Mouse (Mus musculus) hindbrain, embryonic 11.5 days (tissue): ENCODE measurements around the gene Nampt. TPM values are rescaled to one million over a fixed set of nuclear protein-coding genes. Genes with fewer than 3 reads are reported as not detected.
"Not testable (repeated sequence)": the region's sequence is repeated elsewhere in the genome, so short reads cannot be mapped to it uniquely, and the experiment has no call there.

Source experiments
- ATAC-seq: fragments of 200-750 bp; cut with Nextera tagmentation; 2 replicates; pipeline ENCODE4 v1.8.0; 2017; ENCODE audit warnings: mild to moderate bottlenecking, moderate TSS enrichment, moderate library complexity; ENCODE audit not compliant: low FRiP score
- DNase-seq: peaks from one replicate; pipeline ENCODE4 v3.0.0-alpha.2; 2015; ENCODE audit warnings: low spot score
- H3K27ac ChIP-seq: fragments of 300-500 bp; sonication (generic); 2 replicates; pipeline ENCODE4 v1.5.1; 2014; ENCODE audit warnings: mild to moderate bottlenecking, low read depth, low read length
- H3K27me3 ChIP-seq: fragments of 300-500 bp; sonication (generic); 2 replicates; pipeline ENCODE4 v1.6.1; 2014; ENCODE audit warnings: mild to moderate bottlenecking, low read length, moderate library complexity, mixed read lengths; ENCODE audit not compliant: control insufficient read depth, insufficient read depth
- H3K36me3 ChIP-seq: fragments of 300-500 bp; sonication (generic); 2 replicates; pipeline ENCODE4 v1.6.1; 2014; ENCODE audit warnings: mild to moderate bottlenecking, low read length, moderate library complexity, mixed read lengths; ENCODE audit not compliant: control insufficient read depth, insufficient read depth
- H3K4me1 ChIP-seq: fragments of 300-500 bp; sonication (generic); replicated peaks from 2 replicates; pipeline ENCODE4 v1.6.1; 2014; ENCODE audit warnings: low read length, mixed read lengths; ENCODE audit not compliant: control insufficient read depth, insufficient read depth
- H3K4me2 ChIP-seq: fragments of 300-500 bp; sonication (generic); replicated peaks from 2 replicates; pipeline ENCODE4 v1.6.1; 2014; ENCODE audit warnings: mild to moderate bottlenecking, low read depth, low read length
- H3K4me3 ChIP-seq: fragments of 300-500 bp; sonication (generic); 2 replicates; pipeline ENCODE4 v1.5.1; 2014; ENCODE audit warnings: low read depth, low read length
- H3K9ac ChIP-seq: fragments of 300-500 bp; sonication (generic); 2 replicates; pipeline ENCODE4 v1.6.1; 2014; ENCODE audit warnings: low read depth, low read length
- H3K9me3 ChIP-seq: fragments of 300-500 bp; sonication (generic); 2 replicates; pipeline ENCODE4 v1.6.1; 2016; ENCODE audit warnings: low read length; ENCODE audit not compliant: control insufficient read depth
- WGBS: fragments of 180-500 bp; shearing (Covaris S2); extraction: QIAGEN DNeasy Blood & Tissue Kit; methylation state at CpG from one replicate; pipeline ENCODE4 v1.1.7; 2014; 5-methylcytosine and 5-hydroxymethylcytosine counted together
- polyA plus RNA-seq: library from polyadenylated mRNA; unstranded; fragments of >200 nt; fragmentation: Nextera tagmentation; extraction: Ambion mirVana; gene quantifications from 2 replicates; pipeline ENCODE4 v1.2.1, GENCODE M21; 2014

Nampt gene
- polyA plus RNA-seq, 1 experiment from 2014 or later, result 36.1 TPM

DNA sequence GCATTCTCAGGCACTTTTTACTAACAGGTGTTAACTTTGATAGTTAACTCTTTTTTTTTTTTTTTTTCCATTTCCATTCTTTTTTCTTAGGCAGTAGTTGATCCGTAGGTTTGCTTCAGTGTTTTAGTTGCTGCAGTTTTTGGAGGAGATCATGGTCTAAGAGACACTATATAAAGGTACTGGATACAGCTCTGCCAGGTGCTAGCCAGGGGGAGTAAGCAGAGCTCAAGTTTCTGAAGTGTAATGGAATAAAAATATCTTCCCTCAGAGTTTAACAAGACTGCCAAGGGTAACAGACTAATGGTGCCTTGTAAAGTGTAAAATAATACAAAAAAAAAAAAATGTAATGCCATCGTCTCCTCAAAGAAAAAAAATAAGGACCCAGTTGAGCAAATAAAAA, 67.0 kb downstream of the Nampt start:
- DNase-seq (no peak), ATAC-seq (no peak)
- H3K36me3 ChIP-seq, result no peaks in the 10 kb centered on the region
- no peak overlapping the region for H3K4me3 ChIP-seq
- H3K27me3 ChIP-seq, result no peaks in the 10 kb centered on the region
- 84% methylated on average over 2 of the region's 2 CpGs for WGBS
- no peak overlapping the region for H3K4me2 ChIP-seq
- H3K27ac ChIP-seq, result no peak overlapping the region
- no peaks in the 10 kb centered on the region for H3K9me3 ChIP-seq
- no peaks in the 10 kb centered on the region for H3K4me1 ChIP-seq
- no peak overlapping the region for H3K9ac ChIP-seq

DNA sequence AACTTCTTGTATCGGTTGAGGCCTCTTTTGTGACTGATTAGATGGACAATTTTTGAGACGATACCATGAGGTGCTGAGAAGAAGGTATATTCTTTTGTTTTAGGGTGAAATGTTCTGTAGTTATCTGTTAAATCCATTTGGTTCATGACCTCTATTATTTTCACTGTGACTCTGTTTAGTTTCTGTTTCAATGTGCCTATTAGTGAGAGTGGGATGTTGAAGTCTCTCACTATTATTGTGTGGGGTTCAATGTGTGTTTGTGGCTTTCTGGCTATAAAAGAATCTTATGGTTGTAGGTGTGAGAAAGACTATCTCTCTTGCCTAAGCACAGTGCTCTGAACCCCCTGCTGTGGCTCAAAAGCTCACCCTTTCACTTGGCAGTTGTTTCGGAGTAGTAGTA, 68.9 kb downstream of the Nampt start:
- no peaks in the 10 kb centered on the region for H3K9me3 ChIP-seq
- ATAC-seq (no peak), DNase-seq (no peak)
- H3K4me3 ChIP-seq, result no peak overlapping the region
- 90% methylated on average over 3 of the region's 3 CpGs for WGBS
- H3K9ac ChIP-seq, result no peak overlapping the region
- H3K4me2 ChIP-seq, result no peak overlapping the region
- H3K4me1 ChIP-seq, result no peaks in the 10 kb centered on the region
- H3K36me3 ChIP-seq, result no peaks in the 10 kb centered on the region
- no peak overlapping the region for H3K27ac ChIP-seq
- no peaks in the 10 kb centered on the region for H3K27me3 ChIP-seq

DNA sequence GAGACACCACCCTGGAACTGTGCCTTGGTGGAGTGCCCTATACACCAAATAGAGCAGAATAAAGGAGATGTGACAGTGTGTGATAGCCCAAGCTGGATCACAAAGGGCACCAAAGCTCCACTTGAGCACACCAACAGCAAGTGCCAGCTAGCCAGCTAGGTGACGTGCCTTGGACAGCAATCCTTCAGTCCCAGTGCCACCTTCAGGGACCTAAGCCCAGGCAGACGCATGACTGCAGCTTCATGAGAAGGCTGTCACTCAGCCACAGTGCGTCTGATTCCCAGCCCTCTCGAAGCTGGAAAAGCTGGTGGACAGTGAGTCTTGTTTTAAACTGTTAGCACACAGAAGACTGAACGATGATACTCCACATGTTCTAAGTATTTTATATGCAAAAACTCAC, 70.5 kb downstream of the Nampt start:
- Histone ChIP-seq H3K9me3 (no peaks in the 10 kb centered on the region), H3K4me3 (no peak overlapping the region), H3K27me3 (no peaks in the 10 kb centered on the region), H3K36me3 (no peaks in the 10 kb centered on the region), H3K4me2 (no peak overlapping the region), H3K9ac (no peak overlapping the region), H3K4me1 (no peaks in the 10 kb centered on the region), H3K27ac (no peak overlapping the region)
- ATAC-seq (no peak), DNase-seq (no peak)
- WGBS, result 90% methylated on average over 5 of the region's 5 CpGs

DNA sequence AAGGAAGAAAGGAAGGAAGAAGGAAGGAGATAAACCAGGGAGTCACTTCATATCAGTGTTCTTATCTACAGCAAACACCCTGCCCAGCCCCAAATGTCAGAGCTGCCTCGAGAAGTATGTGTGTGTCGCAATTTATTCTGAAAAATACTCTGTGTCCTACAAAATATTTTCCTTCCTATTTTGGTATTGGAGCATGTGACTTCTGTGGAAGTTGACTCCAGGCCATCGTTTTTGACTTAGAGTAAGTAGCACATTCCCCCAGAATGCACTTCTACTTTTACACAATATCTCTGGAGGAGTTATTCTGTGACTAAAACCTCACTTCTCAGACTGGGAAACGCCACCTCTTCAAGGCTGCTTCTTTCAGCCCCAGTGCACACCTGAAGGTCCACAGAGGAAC, 71.1 kb downstream of the Nampt start:
- Histone ChIP-seq H3K4me3 (no peak overlapping the region), H3K9ac (no peak overlapping the region), H3K27ac (no peak overlapping the region), H3K27me3 (no peaks in the 10 kb centered on the region), H3K4me2 (no peak overlapping the region), H3K4me1 (no peaks in the 10 kb centered on the region), H3K9me3 (no peaks in the 10 kb centered on the region), H3K36me3 (no peaks in the 10 kb centered on the region)
- ATAC-seq (no peak), DNase-seq (no peak)
- 87% methylated on average over 4 of the region's 4 CpGs for WGBS

DNA sequence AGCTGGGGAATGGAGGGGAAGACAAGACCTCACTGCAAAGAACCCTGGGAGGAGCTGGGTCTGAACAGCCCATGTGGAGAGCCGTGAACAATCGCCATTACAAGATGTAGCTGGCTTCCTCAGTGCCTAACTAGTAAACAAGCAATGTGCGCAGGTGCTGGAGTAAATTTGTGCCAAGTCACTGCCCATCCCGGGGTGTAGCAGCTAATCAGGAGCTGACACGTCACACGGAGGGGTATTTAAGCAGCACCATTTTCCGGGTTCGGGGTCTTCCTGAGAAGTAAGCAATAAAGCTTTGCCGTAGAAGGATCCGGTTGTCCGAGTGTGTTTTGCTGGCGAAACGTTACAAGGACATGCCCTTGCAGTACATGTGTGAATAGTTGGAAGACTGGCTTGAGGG, 71.9 kb downstream of the Nampt start:
- not testable (repeated sequence) for H3K9me3 ChIP-seq, H3K36me3 ChIP-seq
- WGBS, result 92% methylated on average over 13 of the region's 13 CpGs

DNA sequence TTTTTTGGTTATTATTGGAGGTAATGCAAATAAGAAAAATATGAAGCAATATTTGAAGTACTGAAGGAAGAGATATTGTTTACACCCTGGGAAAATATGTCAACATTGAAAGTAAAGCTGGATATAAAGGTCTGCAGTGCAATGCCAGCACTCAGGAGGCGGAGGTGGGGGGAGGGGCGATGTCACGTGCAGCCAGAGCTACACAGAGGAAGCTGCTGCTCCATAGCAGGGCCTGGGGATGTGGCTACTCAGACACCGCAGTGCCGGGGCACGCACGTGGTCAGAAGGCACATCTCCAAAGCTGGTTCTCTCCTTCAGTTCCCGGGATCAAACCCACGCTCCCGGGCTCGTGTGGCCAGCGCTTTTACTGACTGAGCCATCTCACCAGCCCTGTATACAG, 73.9 kb downstream of the Nampt start:
- Histone ChIP-seq H3K9ac (no peak overlapping the region), H3K27me3 (no peaks in the 10 kb centered on the region), H3K27ac (no peak overlapping the region), H3K4me3 (no peak overlapping the region), H3K9me3 (no peaks in the 10 kb centered on the region), H3K4me2 (no peak overlapping the region), H3K4me1 (no peaks in the 10 kb centered on the region), H3K36me3 (no peaks in the 10 kb centered on the region)
- DNase-seq (peak; percentile 57), ATAC-seq (0 out of 2 replicates have a peak, but pooled peaks have one; percentile 46)
- WGBS, result 54% methylated on average over 12 of the region's 12 CpGs

More for the DNA sequence above, 71.9 kb downstream of the Nampt start:
- H3K27ac ChIP-seq, H3K4me3 ChIP-seq, ATAC-seq, H3K4me1 ChIP-seq, H3K27me3 ChIP-seq, DNase-seq, H3K4me2 ChIP-seq, H3K9ac ChIP-seq: not testable (repeated sequence)

DNA sequence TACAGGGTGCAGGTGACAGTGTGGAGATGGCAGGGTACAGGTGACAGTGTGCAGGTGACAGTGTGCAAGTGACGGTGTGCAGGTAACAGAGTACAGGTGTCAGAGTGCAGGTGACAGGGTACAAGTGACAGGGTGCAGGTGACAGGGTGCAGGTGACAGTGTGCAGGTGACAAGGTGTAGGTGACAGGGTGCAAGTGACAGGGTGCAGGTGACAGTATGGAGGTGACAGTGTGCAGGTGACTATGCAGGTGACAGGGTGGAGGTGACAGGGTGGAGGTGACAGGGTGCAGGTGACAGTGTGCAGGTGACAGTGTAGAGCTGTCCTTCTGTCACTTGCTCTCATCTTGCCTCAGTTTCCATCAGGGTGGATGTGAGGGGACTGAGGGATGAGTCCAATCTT, 76.5 kb downstream of the Nampt start:
- DNase-seq, result no peak
- no peak overlapping the region for H3K27ac ChIP-seq
- peak; percentile 23; the same call in 1 of the 2 replicates for ATAC-seq
- no peak overlapping the region for H3K9ac ChIP-seq
- H3K27me3 ChIP-seq, result no peaks in the 10 kb centered on the region
- H3K4me2 ChIP-seq, result no peak overlapping the region
- no peaks in the 10 kb centered on the region for H3K4me1 ChIP-seq
- H3K9me3 ChIP-seq, result no peaks in the 10 kb centered on the region
- no peak overlapping the region for H3K4me3 ChIP-seq
- no peaks in the 10 kb centered on the region for H3K36me3 ChIP-seq
- WGBS, result 87% methylated on average over 1 of the region's 1 CpGs

DNA sequence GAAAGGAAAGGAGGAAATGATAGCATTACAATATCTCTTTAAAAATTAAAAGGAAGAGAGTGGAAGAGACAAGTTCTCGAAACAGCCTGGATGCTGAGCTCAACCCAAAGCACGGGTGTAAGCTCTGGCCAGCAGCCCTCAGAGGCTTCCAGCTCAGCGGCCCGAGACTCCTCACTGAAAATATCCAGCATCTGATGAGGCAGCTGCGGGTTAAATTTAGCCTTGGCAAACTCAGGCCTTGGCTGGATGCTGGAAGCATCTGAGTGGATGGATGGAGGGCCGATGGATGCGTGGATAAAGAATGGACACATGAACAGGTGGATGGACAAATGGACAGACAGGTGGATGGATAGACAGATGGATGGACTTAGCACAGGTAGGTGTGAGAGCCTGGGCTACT, 77.2 kb downstream of the Nampt start:
- Histone ChIP-seq H3K27me3 (no peaks in the 10 kb centered on the region), H3K27ac (no peak overlapping the region), H3K4me3 (no peak overlapping the region), H3K9ac (no peak overlapping the region), H3K4me1 (no peaks in the 10 kb centered on the region), H3K4me2 (no peak overlapping the region), H3K9me3 (no peaks in the 10 kb centered on the region), H3K36me3 (no peaks in the 10 kb centered on the region)
- ATAC-seq (no peak), DNase-seq (no peak)
- 86% methylated on average over 7 of the region's 7 CpGs for WGBS

DNA sequence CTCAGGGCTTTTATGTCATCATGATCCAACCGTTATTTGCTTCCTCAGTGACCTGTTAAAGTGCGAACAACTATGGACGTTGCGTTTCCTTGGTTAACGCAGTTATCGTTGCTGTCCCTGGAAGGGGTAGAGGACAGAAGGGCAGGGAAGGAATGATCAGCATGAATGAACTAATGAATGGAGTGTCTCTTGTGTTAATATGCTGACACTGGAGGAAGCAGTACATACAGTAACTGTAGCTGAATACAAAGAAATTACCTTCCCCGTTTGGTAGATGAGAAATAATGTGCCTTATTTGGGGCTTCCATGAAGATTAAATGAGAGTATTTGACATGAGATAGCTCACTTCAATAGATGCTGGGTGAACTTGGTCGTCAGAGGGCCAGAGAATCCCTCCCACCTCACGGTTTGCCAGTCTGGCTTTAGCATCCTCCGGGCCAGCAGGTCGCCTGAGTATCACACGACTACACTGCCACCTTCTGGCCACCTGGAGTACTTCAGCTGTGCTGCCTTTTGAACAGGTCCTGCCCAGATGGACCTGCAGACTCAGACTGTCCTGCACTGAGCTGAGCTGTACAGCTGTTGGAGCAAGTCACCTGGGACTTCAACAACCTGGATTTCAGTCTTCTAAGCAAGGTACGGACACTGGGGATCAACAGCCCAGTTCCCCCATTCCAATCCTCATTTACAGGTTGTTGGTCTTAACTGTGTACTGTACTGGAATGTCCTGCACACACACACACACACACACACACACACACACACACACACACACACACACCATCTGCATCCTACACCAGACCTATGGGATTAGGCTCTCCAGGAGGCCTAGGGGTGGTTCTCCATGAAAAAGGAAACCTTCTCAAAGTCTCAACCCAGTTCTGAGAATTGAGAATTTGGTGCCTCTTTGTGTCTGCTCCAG, 78.1 kb downstream of the Nampt start:
- no peaks in the 10 kb centered on the region for H3K4me1 ChIP-seq
- 50% methylated on average over 13 of the region's 13 CpGs for WGBS

More for the DNA sequence above, 78.1 kb downstream of the Nampt start:
- Histone ChIP-seq H3K27ac (no peak overlapping the region), H3K9me3 (no peaks in the 10 kb centered on the region), H3K4me2 (no peak overlapping the region), H3K9ac (no peak overlapping the region), H3K27me3 (no peaks in the 10 kb centered on the region), H3K4me3 (no peak overlapping the region), H3K36me3 (no peaks in the 10 kb centered on the region)
- ATAC-seq, result peak; percentile 84
- DNase-seq, result peak; percentile 93
